Mouse (Mus musculus): ENCODE measurements around the gene Pmfbp1. TPM values are rescaled to one million over a fixed set of nuclear protein-coding genes. Genes with fewer than 3 reads are reported as not detected.

Gene Pmfbp1
- polyA plus RNA-seq, 1 experiment from 2014 or later, result 2.1 TPM

GRCm38 (mm10) chr8:109484741-109485140 lies 9.1 kb upstream of the Pmfbp1 start:
- no peak overlapping the region for H3K27ac ChIP-seq (ENCODE audit: low read depth, low read length)
- H3K4me1 ChIP-seq (ENCODE audit: control insufficient read depth, insufficient read depth, low read length), result no peaks in the 10 kb centered on the region
- 78% methylated on average over 11 of the region's 11 CpGs for WGBS
- ATAC-seq (ENCODE audit: insufficient read depth, low FRiP score, low TSS enrichment), result no peak
- H3K27me3 ChIP-seq (ENCODE audit: control insufficient read depth, insufficient read depth, low read length), result no peaks in the 10 kb centered on the region
- H3K4me2 ChIP-seq (ENCODE audit: low read depth), result no peak overlapping the region
- no peak overlapping the region for H3K4me3 ChIP-seq (ENCODE audit: low read depth, low read length)
- H3K9me3 ChIP-seq (ENCODE audit: control insufficient read depth, low read length), result no peaks in the 10 kb centered on the region
- no peak for DNase-seq (ENCODE audit: low spot score)
- no peak overlapping the region for H3K9ac ChIP-seq (ENCODE audit: low read length)
- no peaks in the 10 kb centered on the region for H3K36me3 ChIP-seq (ENCODE audit: control insufficient read depth, insufficient read depth, low read length)

GRCm38 (mm10) chr8:109485530-109485929 lies 8.3 kb upstream of the Pmfbp1 start:
- ATAC-seq (ENCODE audit: insufficient read depth, low FRiP score, low TSS enrichment), result no peak
- H3K9ac ChIP-seq (ENCODE audit: low read length), result no peak overlapping the region
- no peak overlapping the region for H3K4me3 ChIP-seq (ENCODE audit: low read depth, low read length)
- no peaks in the 10 kb centered on the region for H3K36me3 ChIP-seq (ENCODE audit: control insufficient read depth, insufficient read depth, low read length)
- no peak for DNase-seq (ENCODE audit: low spot score)
- no peak overlapping the region for H3K4me2 ChIP-seq (ENCODE audit: low read depth)
- no peak overlapping the region for H3K27ac ChIP-seq (ENCODE audit: low read depth, low read length)
- 55% methylated on average over 6 of the region's 6 CpGs for WGBS
- H3K4me1 ChIP-seq (ENCODE audit: control insufficient read depth, insufficient read depth, low read length), result no peaks in the 10 kb centered on the region
- H3K9me3 ChIP-seq (ENCODE audit: control insufficient read depth, low read length), result no peaks in the 10 kb centered on the region
- no peaks in the 10 kb centered on the region for H3K27me3 ChIP-seq (ENCODE audit: control insufficient read depth, insufficient read depth, low read length)

- no peak for ATAC-seq (ENCODE audit: insufficient read depth, low FRiP score, low TSS enrichment)
- no peak for DNase-seq (ENCODE audit: low spot score)
- no peaks in the 10 kb centered on the region for H3K36me3 ChIP-seq (ENCODE audit: control insufficient read depth, insufficient read depth, low read length)
- no peaks in the 10 kb centered on the region for H3K4me1 ChIP-seq (ENCODE audit: control insufficient read depth, insufficient read depth, low read length)
- H3K4me2 ChIP-seq (ENCODE audit: low read depth), result no peak overlapping the region
- H3K27ac ChIP-seq (ENCODE audit: low read depth, low read length), result no peak overlapping the region
- H3K27me3 ChIP-seq (ENCODE audit: control insufficient read depth, insufficient read depth, low read length), result no peaks in the 10 kb centered on the region
- WGBS, result 94% methylated on average over 6 of the region's 6 CpGs
- no peak overlapping the region for H3K4me3 ChIP-seq (ENCODE audit: low read depth, low read length)
- H3K9me3 ChIP-seq (ENCODE audit: control insufficient read depth, low read length), result no peaks in the 10 kb centered on the region
- H3K9ac ChIP-seq (ENCODE audit: low read length), result no peak overlapping the region
These were observed 1.0 kb upstream of the Pmfbp1 start for GRCm38 (mm10) chr8:109492785-109493184.

GRCm38 (mm10) chr8:109494601-109495000 lies 774 bp downstream of the Pmfbp1 start:
- Histone ChIP-seq H3K9me3 (ENCODE audit: control insufficient read depth, low read length) (no peaks in the 10 kb centered on the region), H3K36me3 (ENCODE audit: control insufficient read depth, insufficient read depth, low read length) (no peaks in the 10 kb centered on the region), H3K27me3 (ENCODE audit: control insufficient read depth, insufficient read depth, low read length) (no peaks in the 10 kb centered on the region), H3K4me2 (ENCODE audit: low read depth) (no peak overlapping the region), H3K9ac (ENCODE audit: low read length) (no peak overlapping the region), H3K4me3 (ENCODE audit: low read depth, low read length) (no peak overlapping the region), H3K4me1 (ENCODE audit: control insufficient read depth, insufficient read depth, low read length) (no peaks in the 10 kb centered on the region), H3K27ac (ENCODE audit: low read depth, low read length) (no peak overlapping the region)
- ATAC-seq (ENCODE audit: insufficient read depth, low FRiP score, low TSS enrichment), result no peak
- no peak for DNase-seq (ENCODE audit: low spot score)
- 57% methylated on average over 2 of the region's 2 CpGs for WGBS

- Histone ChIP-seq H3K4me2 (ENCODE audit: low read depth) (no peak overlapping the region), H3K27ac (ENCODE audit: low read depth, low read length) (no peak overlapping the region), H3K4me3 (ENCODE audit: low read depth, low read length) (no peak overlapping the region), H3K9ac (ENCODE audit: low read length) (no peak overlapping the region), H3K4me1 (ENCODE audit: control insufficient read depth, insufficient read depth, low read length) (no peaks in the 10 kb centered on the region), H3K9me3 (ENCODE audit: control insufficient read depth, low read length) (no peaks in the 10 kb centered on the region), H3K36me3 (ENCODE audit: control insufficient read depth, insufficient read depth, low read length) (no peaks in the 10 kb centered on the region), H3K27me3 (ENCODE audit: control insufficient read depth, insufficient read depth, low read length) (no peaks in the 10 kb centered on the region)
- no peak for DNase-seq (ENCODE audit: low spot score)
- ATAC-seq (ENCODE audit: insufficient read depth, low FRiP score, low TSS enrichment), result no peak
- WGBS, result 77% methylated on average over 5 of the region's 5 CpGs
These were observed 3.6 kb downstream of the Pmfbp1 start for GRCm38 (mm10) chr8:109497431-109497830.

GRCm38 (mm10) chr8:109499009-109499717 lies 5.3 kb downstream of the Pmfbp1 start:
- WGBS, result 92% methylated on average over 16 of the region's 16 CpGs
- Histone ChIP-seq H3K27ac (ENCODE audit: low read depth, low read length) (no peak overlapping the region), H3K4me1 (ENCODE audit: control insufficient read depth, insufficient read depth, low read length) (no peaks in the 10 kb centered on the region), H3K9ac (ENCODE audit: low read length) (no peak overlapping the region), H3K4me3 (ENCODE audit: low read depth, low read length) (no peak overlapping the region), H3K9me3 (ENCODE audit: control insufficient read depth, low read length) (no peaks in the 10 kb centered on the region), H3K4me2 (ENCODE audit: low read depth) (no peak overlapping the region), H3K27me3 (ENCODE audit: control insufficient read depth, insufficient read depth, low read length) (no peaks in the 10 kb centered on the region), H3K36me3 (ENCODE audit: control insufficient read depth, insufficient read depth, low read length) (no peaks in the 10 kb centered on the region)
- no peak for DNase-seq (ENCODE audit: low spot score)
- no peak for ATAC-seq (ENCODE audit: insufficient read depth, low FRiP score, low TSS enrichment)

GRCm38 (mm10) chr8:109503566-109503965 lies 9.7 kb downstream of the Pmfbp1 start:
- no peak overlapping the region for H3K27ac ChIP-seq (ENCODE audit: low read depth, low read length)
- DNase-seq (ENCODE audit: low spot score) (no peak), ATAC-seq (ENCODE audit: insufficient read depth, low FRiP score, low TSS enrichment) (no peak)
- H3K27me3 ChIP-seq (ENCODE audit: control insufficient read depth, insufficient read depth, low read length), result no peaks in the 10 kb centered on the region
- no peaks in the 10 kb centered on the region for H3K36me3 ChIP-seq (ENCODE audit: control insufficient read depth, insufficient read depth, low read length)
- no peaks in the 10 kb centered on the region for H3K9me3 ChIP-seq (ENCODE audit: control insufficient read depth, low read length)
- WGBS, result 88% methylated on average over 1 of the region's 1 CpGs
- no peaks in the 10 kb centered on the region for H3K4me1 ChIP-seq (ENCODE audit: control insufficient read depth, insufficient read depth, low read length)
- H3K9ac ChIP-seq (ENCODE audit: low read length), result no peak overlapping the region
- no peak overlapping the region for H3K4me2 ChIP-seq (ENCODE audit: low read depth)
- H3K4me3 ChIP-seq (ENCODE audit: low read depth, low read length), result no peak overlapping the region

GRCm38 (mm10) chr8:109505560-109505959 lies 11.7 kb downstream of the Pmfbp1 start:
- no peaks in the 10 kb centered on the region for H3K9me3 ChIP-seq (ENCODE audit: control insufficient read depth, low read length)
- no peak overlapping the region for H3K9ac ChIP-seq (ENCODE audit: low read length)
- 89% methylated on average over 5 of the region's 5 CpGs for WGBS
- no peak overlapping the region for H3K4me3 ChIP-seq (ENCODE audit: low read depth, low read length)
- H3K4me2 ChIP-seq (ENCODE audit: low read depth), result no peak overlapping the region
- DNase-seq (ENCODE audit: low spot score) (no peak), ATAC-seq (ENCODE audit: insufficient read depth, low FRiP score, low TSS enrichment) (no peak)
- H3K4me1 ChIP-seq (ENCODE audit: control insufficient read depth, insufficient read depth, low read length), result no peaks in the 10 kb centered on the region
- H3K27ac ChIP-seq (ENCODE audit: low read depth, low read length), result no peak overlapping the region
- H3K36me3 ChIP-seq (ENCODE audit: control insufficient read depth, insufficient read depth, low read length), result no peaks in the 10 kb centered on the region
- no peaks in the 10 kb centered on the region for H3K27me3 ChIP-seq (ENCODE audit: control insufficient read depth, insufficient read depth, low read length)

GRCm38 (mm10) chr8:109524008-109524407 lies 30.2 kb downstream of the Pmfbp1 start:
- no peaks in the 10 kb centered on the region for H3K27me3 ChIP-seq (ENCODE audit: control insufficient read depth, insufficient read depth, low read length)
- no peaks in the 10 kb centered on the region for H3K9me3 ChIP-seq (ENCODE audit: control insufficient read depth, low read length)
- DNase-seq (ENCODE audit: low spot score) (no peak), ATAC-seq (ENCODE audit: insufficient read depth, low FRiP score, low TSS enrichment) (no peak)
- H3K27ac ChIP-seq (ENCODE audit: low read depth, low read length), result no peak overlapping the region
- no peaks in the 10 kb centered on the region for H3K36me3 ChIP-seq (ENCODE audit: control insufficient read depth, insufficient read depth, low read length)
- H3K4me2 ChIP-seq (ENCODE audit: low read depth), result no peak overlapping the region
- H3K4me3 ChIP-seq (ENCODE audit: low read depth, low read length), result no peak overlapping the region
- WGBS, result 86% methylated on average over 2 of the region's 2 CpGs
- no peak overlapping the region for H3K9ac ChIP-seq (ENCODE audit: low read length)
- no peaks in the 10 kb centered on the region for H3K4me1 ChIP-seq (ENCODE audit: control insufficient read depth, insufficient read depth, low read length)
